Mouse (Mus musculus) intestine, embryonic 14.5 days (tissue): Measurements from ENCODE around the gene Abcb9. TPM values are rescaled to one million over a fixed set of nuclear protein-coding genes. Genes with fewer than 3 reads are reported as not detected.

ENCODE experiments used
- ATAC-seq: fragments of 200-750 bp; cut with Nextera tagmentation; replicated peaks from 2 replicates; pipeline ENCODE4 v1.8.0; 2017; ENCODE audit warnings: low read depth, moderate number of reproducible peaks, moderate TSS enrichment, moderate library complexity; ENCODE audit not compliant: low FRiP score, low TSS enrichment
- DNase-seq: peaks from one replicate; pipeline ENCODE4 v3.0.0-alpha.2; 2018; ENCODE audit warnings: low spot score
- H3K27ac ChIP-seq: fragments of 300-500 bp; sonication (generic); 2 replicates; pipeline ENCODE4 v1.5.1; 2014; ENCODE audit warnings: low read depth, mild to moderate bottlenecking, control low read depth
- H3K27me3 ChIP-seq: fragments of 300-500 bp; sonication (generic); replicated peaks from 2 replicates; pipeline ENCODE4 v1.6.1; 2014; ENCODE audit warnings: low read length, control low read depth; ENCODE audit not compliant: control insufficient read depth, insufficient read depth
- H3K36me3 ChIP-seq: fragments of 300-500 bp; sonication (generic); 2 replicates; pipeline ENCODE4 v1.6.1; 2014; ENCODE audit warnings: low read length, control low read depth; ENCODE audit not compliant: control insufficient read depth, insufficient read depth
- H3K4me1 ChIP-seq: fragments of 300-500 bp; sonication (generic); replicated peaks from 2 replicates; pipeline ENCODE4 v1.6.1; 2014; ENCODE audit warnings: low read length, control low read depth, mixed read lengths; ENCODE audit not compliant: control insufficient read depth, insufficient read depth
- H3K4me2 ChIP-seq: fragments of 300-500 bp; sonication (generic); 2 replicates; pipeline ENCODE4 v1.6.1; 2014; ENCODE audit warnings: low read length
- H3K4me3 ChIP-seq: fragments of 300-500 bp; sonication (generic); 2 replicates; pipeline ENCODE4 v1.5.1; 2014; ENCODE audit warnings: low read depth, low read length, control low read depth, mixed read lengths
- H3K9ac ChIP-seq: fragments of 300-500 bp; sonication (generic); 2 replicates; pipeline ENCODE4 v1.6.1; 2014; ENCODE audit warnings: mild to moderate bottlenecking, low read length
- H3K9me3 ChIP-seq: fragments of 300-500 bp; sonication (generic); 2 replicates; pipeline ENCODE4 v1.6.1; 2016; ENCODE audit warnings: low read length, control low read depth; ENCODE audit not compliant: control insufficient read depth
- WGBS: fragments of 180-500 bp; shearing (Covaris S2); extraction: QIAGEN DNeasy Blood & Tissue Kit; methylation state at CpG from one replicate; pipeline ENCODE4 v1.1.7; 2014; 5-methylcytosine and 5-hydroxymethylcytosine counted together
- polyA plus RNA-seq: library from polyadenylated mRNA; unstranded; fragments of >200 nt; fragmentation: Nextera tagmentation; extraction: Ambion mirVana; gene quantifications from 2 replicates; pipeline ENCODE4 v1.2.1, GENCODE M21; 2014

Abcb9 gene
- polyA plus RNA-seq, 1 experiment from 2014 or later: 1.8 TPM

- no peak overlapping the region for H3K9ac ChIP-seq
- H3K4me1 ChIP-seq: peaks cover 27% of the 10 kb centered on the region
- no peaks in the 10 kb centered on the region for H3K27me3 ChIP-seq
- H3K9me3 ChIP-seq: no peaks in the 10 kb centered on the region
- 92% methylated on average over 15 of the region's 15 CpGs for WGBS
- ATAC-seq (no peak), DNase-seq (no peak)
- H3K27ac ChIP-seq: no peak overlapping the region
- H3K4me2 ChIP-seq: no peak overlapping the region
- no peak overlapping the region for H3K4me3 ChIP-seq
- H3K36me3 ChIP-seq: 0 out of 2 replicates have a peak, but pooled peaks cover 4% of the 10 kb centered on the region
Measured at GRCm38 (mm10) chr5:124025587-124026441, 69.8 kb downstream of the Abcb9 start.

DNA sequence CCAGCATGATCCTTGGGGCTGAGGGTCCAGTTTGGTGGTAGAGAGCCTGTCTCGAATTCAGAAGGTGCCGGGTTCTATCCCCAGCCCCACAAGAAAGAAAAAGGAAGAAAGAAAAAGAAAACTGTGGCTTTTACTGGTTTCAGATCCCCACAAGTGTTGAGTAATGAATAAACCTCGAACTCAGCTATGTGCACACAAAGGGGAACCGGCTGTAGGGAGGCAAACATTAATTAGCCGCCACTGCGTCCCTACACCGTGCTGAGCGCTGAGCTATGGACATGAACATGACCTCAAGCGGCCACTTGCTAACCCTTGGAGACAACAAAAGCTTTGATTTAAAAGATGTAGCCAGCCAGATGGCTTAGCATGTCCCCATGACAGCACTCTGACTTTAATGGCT, 70.5 kb downstream of the Abcb9 start:
- H3K27me3 ChIP-seq: no peaks in the 10 kb centered on the region
- WGBS: 72% methylated on average over 9 of the region's 9 CpGs
- ATAC-seq (no peak), DNase-seq (no peak)
- H3K27ac ChIP-seq: no peak overlapping the region
- no peak overlapping the region for H3K4me2 ChIP-seq
- no peaks in the 10 kb centered on the region for H3K9me3 ChIP-seq
- H3K9ac ChIP-seq: no peak overlapping the region
- H3K4me3 ChIP-seq: no peak overlapping the region
- peaks cover 24% of the 10 kb centered on the region for H3K4me1 ChIP-seq
- 0 out of 2 replicates have a peak, but pooled peaks cover 4% of the 10 kb centered on the region for H3K36me3 ChIP-seq

DNA sequence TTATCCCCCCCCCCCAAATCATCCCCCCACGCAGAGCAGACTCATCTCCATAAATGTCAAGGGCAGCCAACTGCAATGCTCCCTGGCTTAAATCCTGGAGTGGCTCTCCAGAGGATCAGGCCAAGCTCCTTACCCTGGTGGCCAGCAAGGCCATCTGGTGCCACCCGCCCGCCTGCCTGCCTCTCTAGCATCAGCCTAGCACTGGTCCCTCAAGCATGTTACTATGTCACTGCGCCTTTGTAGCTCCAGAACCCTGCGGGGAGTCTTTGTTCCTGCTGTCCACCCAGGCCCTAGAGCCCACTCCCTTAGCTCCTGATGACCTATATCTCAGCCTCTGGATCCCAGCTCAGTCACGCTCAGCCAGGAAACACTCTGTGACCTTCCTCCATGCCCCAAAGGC, 70.9 kb downstream of the Abcb9 start:
- Histone ChIP-seq H3K4me3 (no peak overlapping the region), H3K4me1 (peaks cover 20% of the 10 kb centered on the region; the same call in 1 of the 2 replicates), H3K27me3 (no peaks in the 10 kb centered on the region), H3K4me2 (no peak overlapping the region), H3K36me3 (0 out of 2 replicates have a peak, but pooled peaks cover 4% of the 10 kb centered on the region), H3K27ac (no peak overlapping the region), H3K9me3 (no peaks in the 10 kb centered on the region), H3K9ac (no peak overlapping the region)
- 81% methylated on average over 6 of the region's 6 CpGs for WGBS
- DNase-seq (no peak), ATAC-seq (no peak)

DNA sequence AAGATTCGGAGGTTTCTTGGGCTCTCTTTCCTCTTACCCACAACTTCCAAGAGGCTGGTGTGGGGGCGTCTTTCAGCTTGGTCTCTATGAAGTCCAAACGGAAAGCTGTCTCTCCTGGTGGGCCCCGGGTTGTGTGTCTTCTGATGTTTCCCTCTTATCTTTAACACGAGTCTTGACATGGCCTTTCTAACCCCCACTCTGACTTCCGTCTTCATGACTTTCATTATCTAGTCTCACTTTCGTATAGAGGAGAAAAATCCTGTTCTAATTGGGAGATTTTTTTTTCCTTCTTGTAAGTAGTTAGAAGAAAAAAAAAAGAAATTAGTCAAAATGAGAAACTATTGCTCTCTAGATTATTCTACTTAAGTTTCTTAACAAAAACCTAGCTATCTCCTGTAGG, 73.2 kb downstream of the Abcb9 start:
- no peaks in the 10 kb centered on the region for H3K27me3 ChIP-seq
- no peak for DNase-seq
- H3K4me1 ChIP-seq: peaks cover 9% of the 10 kb centered on the region
- H3K4me2 ChIP-seq: no peak overlapping the region
- no peaks in the 10 kb centered on the region for H3K9me3 ChIP-seq
- 71% methylated on average over 7 of the region's 7 CpGs for WGBS
- ATAC-seq: no peak
- H3K4me3 ChIP-seq: no peak overlapping the region
- no peak overlapping the region for H3K27ac ChIP-seq
- no peak overlapping the region for H3K9ac ChIP-seq
- 0 out of 2 replicates have a peak, but pooled peaks cover 4% of the 10 kb centered on the region for H3K36me3 ChIP-seq

- H3K4me2 ChIP-seq: no peak overlapping the region
- no peak for DNase-seq
- no peak overlapping the region for H3K27ac ChIP-seq
- peaks cover 8% of the 10 kb centered on the region for H3K4me1 ChIP-seq
- no peaks in the 10 kb centered on the region for H3K27me3 ChIP-seq
- H3K4me3 ChIP-seq: no peak overlapping the region
- H3K9ac ChIP-seq: no peak overlapping the region
- no peak for ATAC-seq
- H3K9me3 ChIP-seq: no peaks in the 10 kb centered on the region
- H3K36me3 ChIP-seq: 0 out of 2 replicates have a peak, but pooled peaks cover 4% of the 10 kb centered on the region
- WGBS: 90% methylated on average over 11 of the region's 11 CpGs
Measured at GRCm38 (mm10) chr5:124021701-124022100, 73.9 kb downstream of the Abcb9 start.

DNA sequence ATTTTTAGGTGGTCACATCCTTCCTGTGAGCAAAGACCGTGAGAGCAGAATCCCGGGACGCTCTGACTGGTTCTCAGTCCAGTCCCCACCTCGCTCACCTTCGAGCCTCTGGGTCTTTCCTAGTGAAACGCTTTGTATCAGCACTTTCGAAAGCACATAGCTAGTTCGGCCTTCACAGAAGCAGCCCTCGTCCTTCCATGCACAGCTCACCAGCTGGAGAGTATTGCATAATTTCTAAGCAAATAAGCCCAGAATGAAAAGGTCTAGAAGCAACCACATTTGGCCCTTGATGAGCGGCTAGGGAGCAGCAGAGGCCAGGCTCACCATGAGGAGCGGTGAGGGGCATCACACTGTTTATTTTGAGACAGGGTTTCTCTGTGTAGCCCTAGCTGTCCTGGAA, 74.5 kb downstream of the Abcb9 start:
- peaks cover 3% of the 10 kb centered on the region for H3K4me1 ChIP-seq
- DNase-seq: no peak
- H3K4me2 ChIP-seq: no peak overlapping the region
- no peaks in the 10 kb centered on the region for H3K27me3 ChIP-seq
- no peaks in the 10 kb centered on the region for H3K9me3 ChIP-seq
- no peak overlapping the region for H3K4me3 ChIP-seq
- H3K9ac ChIP-seq: no peak overlapping the region
- H3K27ac ChIP-seq: no peak overlapping the region
- no peak for ATAC-seq
- 90% methylated on average over 11 of the region's 11 CpGs for WGBS
- 0 out of 2 replicates have a peak, but pooled peaks cover 4% of the 10 kb centered on the region for H3K36me3 ChIP-seq

- Histone ChIP-seq H3K4me1 (peaks cover 9% of the 10 kb centered on the region), H3K9ac (no peak overlapping the region), H3K4me3 (no peak overlapping the region), H3K4me2 (no peak overlapping the region), H3K27me3 (no peaks in the 10 kb centered on the region), H3K36me3 (0 out of 2 replicates have a peak, but pooled peaks cover 4% of the 10 kb centered on the region), H3K27ac (no peak overlapping the region), H3K9me3 (no peaks in the 10 kb centered on the region)
- WGBS: 72% methylated on average over 12 of the region's 12 CpGs
- ATAC-seq (no peak), DNase-seq (no peak)
Measured at GRCm38 (mm10) chr5:124019348-124020216, 76.0 kb downstream of the Abcb9 start.

GRCm38 (mm10) chr5:124018651-124019050, 76.9 kb downstream of the Abcb9 start:
- H3K4me3 ChIP-seq: no peak overlapping the region
- H3K36me3 ChIP-seq: 0 out of 2 replicates have a peak, but pooled peaks cover 4% of the 10 kb centered on the region
- no peak overlapping the region for H3K4me2 ChIP-seq
- no peak overlapping the region for H3K9ac ChIP-seq
- no peak overlapping the region for H3K27ac ChIP-seq
- no peaks in the 10 kb centered on the region for H3K27me3 ChIP-seq
- peaks cover 17% of the 10 kb centered on the region for H3K4me1 ChIP-seq
- 81% methylated on average over 9 of the region's 9 CpGs for WGBS
- H3K9me3 ChIP-seq: no peaks in the 10 kb centered on the region
- DNase-seq (no peak), ATAC-seq (no peak)
